Mouse (Mus musculus) kidney, postnatal 14 days (tissue): Measurements from ENCODE around the gene Zbtb9.
"Not testable (repeated sequence)": the region's sequence is repeated elsewhere in the genome, so short reads cannot be mapped to it uniquely, and the experiment has no call there.

Source experiments
- DNase-seq: peaks from one replicate; pipeline ENCODE4 v3.0.0; 2022; ENCODE audit warnings: mixed read lengths

Zbtb9 gene

DNA sequence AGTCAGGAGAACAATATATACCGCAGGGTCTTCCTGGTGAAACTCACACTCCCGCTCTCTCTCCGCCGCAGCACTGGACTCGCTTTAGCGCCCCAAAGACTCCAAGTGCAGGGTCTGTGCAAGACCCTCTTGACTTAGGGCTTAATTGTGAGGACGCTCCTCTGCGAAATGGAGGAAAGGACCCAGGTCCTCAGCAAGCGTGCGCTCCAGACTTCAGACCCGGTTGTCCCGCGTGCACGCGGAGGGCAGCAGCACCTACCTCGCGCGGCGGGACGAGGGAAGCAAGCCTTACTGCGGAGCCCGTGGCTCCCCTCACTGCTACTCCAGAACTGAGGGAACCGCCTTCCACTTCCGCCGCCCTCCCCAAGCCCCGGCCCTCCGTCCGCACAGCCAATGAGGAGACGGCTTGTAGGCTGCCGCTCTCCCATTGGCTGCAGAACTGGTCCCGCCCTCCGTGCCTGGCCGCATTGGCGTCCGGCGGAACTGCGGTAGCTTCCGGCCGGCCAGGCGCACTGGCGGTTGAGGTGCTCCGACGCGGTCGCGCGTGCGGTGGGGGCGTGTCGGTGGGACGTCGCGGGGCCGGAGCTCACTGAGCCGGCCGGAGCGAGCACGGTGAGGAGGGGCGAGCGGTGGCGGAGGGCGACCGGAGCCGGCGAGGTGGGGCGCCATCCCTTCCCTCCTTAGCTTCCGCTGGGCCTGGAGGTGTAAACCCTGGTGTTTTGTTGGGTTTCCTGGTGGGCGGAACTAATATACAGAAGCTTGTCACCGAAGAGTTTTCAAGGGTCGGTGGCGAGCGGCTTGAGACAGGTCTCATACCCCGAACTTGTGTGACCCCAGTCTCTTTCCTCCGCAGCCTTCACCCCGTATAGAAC lies at the start of gene Zbtb9:
Gene Zbtb9 (plus strand): TSS at position 465 of the 872 bp plus-strand sequence.
- peak; percentile 97 for DNase-seq

- DNase-seq, result not testable (repeated sequence)
Measured at GRCm38 (mm10) chr17:26925414-26925813, 47.6 kb upstream of the Zbtb9 start.

DNA sequence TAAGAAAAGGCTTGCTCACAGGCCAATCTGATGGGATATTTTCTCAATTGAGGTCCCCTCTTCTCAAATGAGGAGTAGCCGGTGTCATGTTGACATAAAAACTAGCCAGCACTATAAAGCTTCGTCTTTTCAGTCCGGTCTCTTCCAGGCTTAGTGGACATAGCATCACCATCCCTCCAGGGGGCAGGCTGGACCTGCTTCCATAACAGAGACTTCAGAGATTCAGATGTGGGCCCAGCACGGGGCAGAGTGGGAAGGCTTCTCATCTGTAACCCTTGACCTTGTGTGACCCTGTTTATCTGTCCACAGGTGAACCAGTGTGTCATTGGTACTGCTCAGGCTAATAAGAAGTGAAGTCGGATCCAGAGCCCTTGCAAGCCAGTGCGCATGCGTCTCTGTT lies 41.2 kb upstream of the Zbtb9 start:
- DNase-seq, result peak; percentile 63

GRCm38 (mm10) chr17:26932839-26933398 lies 40.0 kb upstream of the Zbtb9 start, which contains the start of gene Phf1:
TSS of gene Phf1 (plus strand) at chr17:26933052.
- peak; percentile 99 for DNase-seq

- DNase-seq, result no peak
Measured at GRCm38 (mm10) chr17:26933419-26933818, 39.5 kb upstream of the Zbtb9 start.

DNA sequence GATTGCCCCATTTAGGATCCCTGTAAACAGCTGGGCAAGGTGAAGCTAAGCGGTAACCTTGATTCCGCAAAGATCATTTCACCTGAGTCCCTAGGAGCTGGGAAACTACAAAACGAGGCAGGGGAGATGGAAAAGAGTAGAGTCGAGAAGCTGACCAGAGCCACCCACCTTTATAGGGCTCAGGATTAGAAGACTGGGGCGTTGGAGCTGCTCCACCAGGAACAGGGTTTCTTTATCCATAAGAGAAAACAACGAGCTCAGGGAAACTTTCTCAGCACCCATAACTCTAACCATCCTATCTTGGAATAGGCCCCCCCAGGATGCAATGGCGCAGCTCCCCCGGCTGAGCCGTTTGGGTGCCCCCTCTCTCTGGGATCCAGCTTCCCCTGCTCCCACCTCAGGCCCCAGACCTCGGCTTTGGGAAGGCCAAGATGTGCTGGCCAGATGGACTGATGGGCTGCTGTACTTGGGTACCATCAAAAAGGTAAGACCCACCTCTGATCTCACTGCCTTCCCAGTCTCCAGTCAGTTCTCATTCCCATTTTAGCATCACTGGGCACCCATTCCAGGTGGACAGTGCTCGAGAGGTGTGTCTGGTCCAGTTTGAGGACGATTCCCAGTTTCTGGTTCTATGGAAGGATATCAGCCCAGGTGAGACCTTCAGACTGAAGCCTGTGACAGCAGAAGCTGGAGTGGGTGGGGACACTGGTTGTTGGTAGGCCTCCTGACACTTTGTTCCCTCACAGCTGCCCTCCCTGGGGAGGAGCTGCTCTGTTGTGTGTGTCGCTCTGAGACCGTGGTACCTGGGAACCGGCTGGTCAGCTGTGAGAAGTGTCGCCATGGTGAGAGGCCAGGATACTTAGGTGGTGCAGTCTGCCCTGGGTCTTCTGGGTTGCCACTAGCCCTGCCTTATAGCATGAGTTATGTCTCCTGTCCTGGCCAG lies 38.8 kb upstream of the Zbtb9 start:
- no peak for DNase-seq

DNA sequence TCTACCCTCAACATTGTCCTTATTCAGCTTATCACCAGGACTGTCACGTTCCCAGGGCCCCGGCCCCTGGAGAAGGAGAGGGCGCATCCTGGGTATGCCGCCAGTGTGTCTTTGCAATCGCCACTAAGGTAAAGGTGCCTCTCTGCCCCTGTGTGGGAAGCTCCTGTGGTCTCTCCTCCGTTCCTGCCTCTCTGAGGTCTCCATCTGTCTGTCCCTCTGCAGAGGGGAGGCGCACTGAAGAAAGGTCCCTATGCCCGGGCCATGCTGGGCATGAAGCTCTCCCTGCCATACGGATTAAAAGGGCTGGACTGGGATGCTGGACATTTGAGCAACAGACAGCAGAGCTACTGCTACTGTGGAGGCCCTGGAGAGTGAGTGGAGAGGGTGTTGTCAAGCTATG lies 37.9 kb upstream of the Zbtb9 start:
- DNase-seq, result no peak

GRCm38 (mm10) chr17:26936453-26936852 lies 36.5 kb upstream of the Zbtb9 start:
- DNase-seq, result no peak

- no peak for DNase-seq
Measured at GRCm38 (mm10) chr17:26936921-26937695, 35.9 kb upstream of the Zbtb9 start.

DNA sequence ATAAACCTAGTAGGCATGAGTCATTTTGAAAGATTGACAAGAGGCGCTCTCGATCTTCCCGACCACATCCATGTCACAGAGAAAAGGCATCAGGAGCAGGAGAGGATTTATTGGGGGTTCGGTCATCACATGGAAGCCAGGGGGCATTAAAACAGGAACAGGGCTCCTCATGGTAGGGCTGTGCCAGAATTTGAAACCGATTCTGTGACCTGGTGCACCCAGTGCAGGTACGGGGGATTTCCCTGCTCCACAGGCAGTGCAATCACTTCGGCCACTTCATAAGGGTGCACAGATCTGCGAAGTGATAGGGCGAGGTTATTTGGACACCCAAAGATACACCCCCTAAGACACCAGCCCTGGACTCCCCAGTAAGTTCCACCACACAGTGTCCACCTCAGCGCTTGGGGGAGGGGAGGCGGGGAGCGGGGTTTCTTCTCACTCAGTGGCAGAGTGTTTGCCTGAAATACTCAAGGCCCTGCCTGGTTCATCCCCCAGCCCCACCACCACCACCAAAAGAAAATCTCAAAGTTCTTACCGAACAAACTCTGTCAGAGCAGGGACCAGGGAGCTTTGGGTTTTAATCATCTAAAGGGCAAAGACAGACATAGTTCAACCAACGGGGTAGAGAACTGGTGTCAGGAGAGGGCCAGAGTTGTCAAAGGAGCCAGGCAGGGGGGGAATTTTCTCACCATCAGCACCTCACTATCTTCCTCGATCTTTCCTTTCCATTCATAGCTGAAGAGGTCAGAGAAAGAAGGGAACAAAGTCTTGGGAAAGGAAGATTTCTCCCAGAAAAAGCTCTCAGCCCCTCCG lies 34.9 kb upstream of the Zbtb9 start:
- no peak for DNase-seq

- no peak for DNase-seq
Measured at GRCm38 (mm10) chr17:26938731-26939130, 34.2 kb upstream of the Zbtb9 start.

DNA sequence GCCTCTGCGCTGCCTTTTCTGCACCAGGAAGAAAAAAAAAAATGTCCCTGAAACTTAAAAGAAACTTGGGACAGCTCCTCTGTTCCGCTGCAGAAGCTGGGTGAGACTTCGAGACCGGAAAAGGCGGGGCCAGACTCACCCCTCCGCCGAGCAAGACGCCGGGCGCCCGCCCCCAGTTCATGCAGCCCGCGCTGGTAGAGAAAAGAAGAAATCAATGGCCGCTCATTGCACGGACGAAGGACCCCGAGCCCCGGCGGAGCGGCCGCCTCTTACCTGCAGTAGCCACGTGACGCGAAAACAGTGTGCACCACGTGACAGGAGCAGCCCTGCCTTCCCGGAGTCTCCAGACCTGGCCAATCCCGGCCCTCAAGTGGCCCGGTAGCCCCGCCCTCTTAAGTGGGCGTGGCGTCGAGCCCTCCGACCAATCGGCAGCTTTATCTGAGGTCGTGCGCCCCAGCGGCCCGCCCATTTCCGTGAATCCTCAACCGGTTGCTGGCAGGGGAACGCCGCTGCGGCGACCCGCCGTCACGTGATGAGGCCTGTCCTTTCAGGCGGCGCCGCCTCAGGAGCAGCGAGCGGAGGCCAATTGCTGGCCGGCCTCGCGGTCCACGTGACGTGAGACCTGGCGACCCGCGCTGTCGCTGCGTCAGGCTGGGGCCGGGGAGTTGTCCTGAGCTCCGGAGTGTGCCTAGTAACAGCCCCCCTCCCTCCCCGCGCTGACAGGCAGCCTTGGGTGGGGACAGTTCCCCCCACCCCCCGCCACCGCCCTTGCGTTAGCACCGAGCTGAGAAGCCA lies 33.6 kb upstream of the Zbtb9 start, which contains the start of gene Cuta:
Gene Cuta (minus strand): TSS at position 392 of the 795 bp plus-strand sequence.
- peak; percentile 100 for DNase-seq

DNA sequence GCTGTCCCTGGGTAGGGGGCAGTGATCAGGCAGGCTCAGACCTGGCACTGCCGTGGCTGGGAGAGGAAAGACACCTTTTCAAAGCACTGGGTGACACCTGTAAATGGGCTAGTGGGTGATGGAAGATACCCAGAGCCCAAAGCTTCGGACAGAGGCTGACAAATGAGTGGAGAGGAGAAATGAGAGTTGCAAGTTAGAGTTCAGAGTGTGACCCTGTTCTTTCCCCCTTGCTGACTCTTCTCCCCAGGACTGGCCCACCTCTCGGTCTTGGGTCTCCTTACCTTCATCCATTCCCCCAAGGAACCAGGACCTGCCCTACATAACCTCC lies 33.0 kb upstream of the Zbtb9 start:
- no peak for DNase-seq

- no peak for DNase-seq
Measured at GRCm38 (mm10) chr17:26941031-26941789, 31.8 kb upstream of the Zbtb9 start, which contains the start of gene Syngap1. TSS of gene Syngap1 (plus strand) at chr17:26941253.

DNA sequence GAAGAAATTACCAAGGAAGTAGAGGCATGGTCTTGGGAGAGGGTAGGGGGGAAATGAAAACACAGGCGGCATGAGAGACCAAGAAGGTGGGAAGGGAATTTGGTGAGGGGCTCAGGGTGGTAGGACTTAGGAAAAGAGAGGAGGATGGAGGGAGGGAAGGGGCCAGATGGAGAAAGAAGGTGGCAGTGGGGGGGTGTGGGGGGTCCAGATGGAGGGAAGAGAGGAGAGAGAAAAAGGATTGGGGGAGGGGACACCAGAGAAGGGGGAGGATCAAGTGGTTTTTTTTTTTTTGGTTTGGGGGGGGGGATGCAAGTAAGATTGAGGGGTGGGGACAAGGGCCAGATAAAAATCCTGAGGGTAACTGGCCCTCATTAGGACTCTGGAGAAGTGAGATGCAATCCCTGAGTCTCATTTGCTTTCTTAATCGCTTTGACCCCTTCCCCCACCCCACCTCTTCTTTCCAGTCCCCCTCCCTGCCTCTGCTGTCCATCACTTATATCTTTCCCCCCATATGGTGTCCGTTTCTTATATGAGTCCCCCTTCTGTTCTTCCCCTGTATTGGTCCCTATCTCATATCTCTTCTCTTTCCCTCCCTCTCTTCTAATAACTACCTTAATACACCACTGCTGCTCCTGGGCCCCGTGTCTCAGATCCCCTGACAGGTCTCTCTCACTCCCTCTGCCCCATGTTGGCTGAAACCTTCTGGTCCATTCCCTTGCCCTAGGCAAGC lies 31.0 kb upstream of the Zbtb9 start:
- no peak for DNase-seq

DNA sequence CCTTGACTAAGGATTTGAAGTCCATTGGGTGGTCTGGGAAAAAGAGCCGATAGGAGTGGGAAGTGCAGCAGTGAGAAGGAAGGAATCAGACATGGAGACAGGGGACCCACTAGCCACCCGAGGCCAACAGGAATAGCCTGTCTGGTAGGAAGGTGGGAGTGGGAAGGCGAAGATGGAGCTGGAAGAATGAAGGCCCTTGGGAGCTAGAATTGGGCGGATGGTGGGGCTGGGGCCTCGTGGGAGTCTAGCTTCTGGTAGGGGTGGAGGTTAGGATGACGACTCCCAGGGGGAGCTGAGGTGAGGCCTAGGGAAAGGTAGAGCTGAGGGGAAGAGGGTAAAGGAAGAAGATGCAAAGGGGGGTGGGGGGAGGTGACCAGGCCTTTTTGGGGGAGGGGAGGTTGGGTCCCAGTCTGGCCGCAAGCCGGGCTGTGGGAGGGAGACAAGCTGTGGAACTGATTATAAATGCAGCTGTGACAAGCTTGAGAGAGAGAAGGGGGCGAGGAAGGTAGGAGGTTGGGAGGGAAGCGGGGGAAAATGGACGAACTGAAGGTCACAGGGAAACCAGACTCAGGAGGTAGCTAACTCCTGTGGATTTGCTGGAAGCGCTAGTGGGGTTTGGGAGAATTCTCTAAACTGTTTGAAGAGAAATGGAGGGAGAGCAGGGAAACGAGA lies 27.0 kb upstream of the Zbtb9 start:
- no peak for DNase-seq

GRCm38 (mm10) chr17:26946567-26946966 lies 26.4 kb upstream of the Zbtb9 start:
- DNase-seq, result peak; percentile 90
